Mouse (Mus musculus) cerebellum, adult 2 months (tissue): Measurements from ENCODE around the gene Rapgef1.

Experiments
- CTCF ChIP-seq: fragments of 200-500 bp; IDR thresholded peaks from 2 replicates; pipeline ENCODE4 v1.5.1; 2011; ENCODE audit warnings: low read depth, mild to moderate bottlenecking, control low read depth, low read length, moderate library complexity, borderline replicate concordance; ENCODE audit not compliant: insufficient read depth
- POLR2A ChIP-seq: fragments of 200-500 bp; IDR thresholded peaks from 2 replicates; pipeline ENCODE4 v1.6.1; 2011; ENCODE audit warnings: low read length, control low read depth, borderline replicate concordance; ENCODE audit not compliant: insufficient read depth

DNA sequence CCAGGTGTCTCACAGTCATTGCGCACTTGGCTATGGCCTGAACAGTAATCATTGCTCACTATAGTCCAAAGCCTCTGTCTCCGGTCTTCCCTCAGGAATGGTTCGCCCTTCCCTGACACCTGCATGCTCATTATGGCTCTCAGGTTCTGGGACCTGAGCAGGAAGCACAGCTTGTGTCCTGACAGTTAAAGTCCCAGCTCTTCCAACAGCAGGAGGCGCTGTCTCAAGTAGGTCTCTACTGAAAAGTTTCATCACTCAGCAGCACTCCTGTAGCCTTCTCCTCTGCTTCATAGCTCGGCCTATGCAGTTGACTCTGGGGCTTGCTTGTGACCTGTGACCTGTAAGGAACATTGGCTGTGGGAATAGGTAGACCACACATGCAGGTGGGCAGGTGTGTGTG is 45.9 kb downstream of the Rapgef1 start:
- TF ChIP-seq POLR2A (no peak), CTCF (no peak)
